Mouse (Mus musculus) common myeloid progenitor, adult 5-6 weeks (primary cell): Measurements from ENCODE around the gene Cdk4. TPM values are rescaled to one million over a fixed set of nuclear protein-coding genes. Genes with fewer than 3 reads are reported as not detected.

Source experiments
- ATAC-seq: replicated peaks from 2 replicates; pipeline ENCODE4 v1.8.0; 2016; ENCODE audit warnings: low read depth, mild to moderate bottlenecking, moderate TSS enrichment, inconsistent platforms; ENCODE audit not compliant: poor library complexity, severe bottlenecking
- total RNA-seq: library from RNA; stranded (forward); fragments of 200-1000, 187-1606 nt; gene quantifications from 2 replicates; pipeline ENCODE4 v1.2.3, GENCODE M21; 2017

Cdk4 gene
- total RNA-seq, 1 experiment from 2014 or later = 723 TPM

DNA sequence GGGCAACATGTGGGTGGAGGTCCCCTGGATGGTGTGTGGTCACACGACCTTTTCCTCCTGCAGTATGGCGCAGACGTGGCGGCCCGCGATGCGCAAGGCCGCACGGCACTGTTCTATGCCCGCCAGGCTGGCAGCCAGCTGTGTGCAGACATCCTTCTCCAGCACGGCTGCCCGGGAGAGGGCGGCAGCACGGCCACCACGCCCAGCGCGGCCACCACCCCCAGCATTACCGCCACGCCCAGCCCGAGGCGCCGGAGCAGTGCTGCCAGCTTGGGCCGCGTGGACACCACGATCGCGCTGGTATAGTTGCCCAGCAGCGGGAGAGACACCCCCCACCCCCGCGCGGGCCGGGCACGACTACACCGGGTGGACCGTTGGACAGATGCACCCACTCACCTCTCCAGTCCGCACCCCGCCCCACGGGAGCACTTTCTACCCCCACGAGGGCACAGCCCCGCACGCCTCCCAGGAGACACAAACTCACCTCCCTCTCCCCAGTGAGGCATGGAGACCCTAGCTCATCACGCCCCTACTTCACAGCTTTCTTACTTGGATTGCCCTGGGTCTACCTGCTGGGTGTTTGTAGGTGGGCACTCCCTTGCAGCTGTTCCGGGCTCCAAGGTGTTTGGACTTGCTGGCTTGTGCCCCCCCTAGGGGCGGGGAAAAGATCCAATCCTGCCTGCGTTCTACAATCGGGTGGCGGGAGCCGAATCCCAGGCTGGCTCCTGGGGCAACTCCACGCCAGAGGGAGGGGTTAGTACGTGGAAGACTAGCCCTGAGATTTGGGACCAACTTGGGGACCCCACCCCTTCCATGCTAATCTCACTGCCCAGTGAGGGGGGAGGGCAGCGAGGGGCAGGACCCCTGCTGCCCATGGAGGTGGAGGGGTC, 28.4 kb downstream of the Cdk4 start:
- no peak for ATAC-seq

DNA sequence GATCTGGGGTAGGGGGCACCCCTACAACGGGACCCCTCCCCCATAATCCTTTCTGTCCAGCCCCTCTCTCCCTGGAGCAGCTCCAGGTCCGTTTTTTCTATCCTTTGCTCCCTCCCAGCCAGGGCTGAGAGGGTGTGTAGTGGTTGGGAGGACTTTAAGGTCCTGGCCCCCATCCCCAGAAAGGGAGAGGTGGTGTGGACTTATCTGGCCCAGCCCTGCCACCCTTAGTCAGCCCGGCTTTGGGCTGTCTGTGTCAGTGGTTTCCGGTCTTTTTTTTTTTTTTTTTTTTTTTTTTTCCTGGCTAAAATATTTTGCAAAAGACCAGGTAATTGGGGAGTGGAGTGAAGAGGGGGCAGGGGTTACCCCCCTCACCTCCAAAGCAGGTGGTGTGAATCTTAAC, 29.4 kb downstream of the Cdk4 start:
- peak; percentile 59 for ATAC-seq

DNA sequence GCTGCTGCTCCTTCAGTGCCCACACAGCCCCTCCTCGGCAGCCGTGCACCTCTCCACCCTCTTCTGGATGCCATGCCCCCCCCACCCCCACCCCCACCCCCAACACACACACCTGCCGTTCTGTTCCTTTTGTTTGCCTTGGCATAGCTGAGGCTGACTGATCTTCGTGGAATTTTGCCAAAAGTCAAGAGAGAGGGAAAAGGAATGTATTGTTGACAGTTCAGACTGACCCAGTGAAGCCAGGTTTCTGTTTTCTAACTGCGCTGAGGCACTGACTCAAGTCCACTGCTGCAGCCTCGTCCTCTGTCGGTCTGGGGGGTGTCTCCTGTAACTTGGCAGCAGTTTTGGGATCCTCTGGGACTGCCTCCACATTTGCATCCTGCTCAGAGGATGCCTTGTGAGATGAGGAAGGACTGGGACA, 31.1 kb downstream of the Cdk4 start:
- ATAC-seq = no peak

DNA sequence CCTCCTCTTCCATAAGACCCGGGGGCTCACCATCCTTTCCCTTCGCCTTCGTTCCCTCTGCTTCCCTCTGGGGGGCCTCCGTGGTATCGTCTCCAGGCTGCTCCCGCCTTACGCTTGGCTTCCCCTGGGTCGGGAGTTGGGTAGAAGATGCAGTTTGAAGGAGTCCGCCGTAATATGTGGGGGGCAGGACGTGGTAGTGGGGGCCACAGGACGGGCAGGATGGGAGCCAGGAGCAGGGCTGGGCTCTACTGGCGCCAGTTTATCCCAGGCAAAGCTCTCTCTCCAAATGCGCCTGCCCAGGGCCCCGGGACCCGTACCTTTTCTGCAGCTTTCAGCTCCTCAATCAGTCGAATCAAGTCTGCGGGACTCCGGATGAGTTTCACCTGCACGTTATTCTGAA, 35.2 kb downstream of the Cdk4 start:
- no peak for ATAC-seq

DNA sequence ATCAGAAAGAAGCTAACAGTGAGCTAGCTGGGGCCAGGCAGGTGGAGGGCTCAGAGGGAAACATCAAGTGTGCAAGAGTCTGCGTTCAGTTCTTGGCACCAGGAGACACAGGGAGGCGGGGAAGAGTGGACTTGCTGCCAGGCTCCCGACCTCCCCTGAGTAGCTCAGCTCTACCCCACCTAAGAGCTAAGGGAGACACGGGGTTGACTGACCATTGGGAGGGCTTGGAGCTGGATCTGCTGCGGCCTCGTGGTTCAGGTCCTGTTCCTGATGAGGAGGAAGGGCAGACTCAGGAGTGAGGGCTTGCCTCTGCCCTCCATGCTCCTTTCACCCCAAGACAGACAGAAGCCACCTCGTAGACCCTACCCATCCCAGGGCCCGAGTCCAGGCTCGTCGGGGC, 35.9 kb downstream of the Cdk4 start:
- ATAC-seq = no peak

DNA sequence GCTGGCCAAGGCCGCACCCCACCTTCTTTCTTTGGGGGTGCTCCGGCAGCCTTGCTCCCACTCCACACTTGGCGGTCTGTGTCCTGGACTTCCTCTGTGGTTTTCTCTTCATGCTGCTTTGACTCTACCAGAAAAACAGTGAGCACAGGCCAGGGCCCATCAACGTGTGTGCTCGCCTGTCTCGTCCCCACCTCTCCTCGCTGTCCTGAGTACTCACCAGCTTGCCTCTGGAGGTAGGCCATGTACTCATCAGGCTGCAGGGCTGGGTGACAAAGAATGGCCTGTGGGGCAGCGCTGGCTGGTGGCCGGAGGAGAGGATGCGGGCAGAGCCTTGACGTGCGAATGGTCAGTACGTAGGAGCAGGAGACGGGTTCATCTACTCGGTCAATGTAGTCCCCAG, 36.5 kb downstream of the Cdk4 start:
- peak; percentile 23 for ATAC-seq

DNA sequence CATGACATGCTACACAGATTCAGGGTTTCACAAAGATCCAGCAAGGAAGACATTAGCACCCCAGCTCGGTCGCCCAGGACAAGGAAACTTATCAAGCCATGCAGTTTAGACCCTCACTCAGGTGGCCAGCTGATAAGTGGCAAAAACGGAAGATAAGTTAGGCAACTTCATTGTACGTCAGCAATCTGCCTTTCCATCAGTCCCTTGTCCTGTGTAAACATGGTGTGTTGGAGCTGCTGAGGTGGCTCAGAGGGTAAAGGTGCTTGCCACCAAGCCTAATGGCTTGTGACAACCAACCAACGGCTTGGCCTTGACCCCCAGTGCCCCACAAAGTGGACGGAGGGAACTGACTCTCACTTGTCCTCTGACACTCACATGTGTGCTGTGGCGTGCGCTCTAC, 37.1 kb downstream of the Cdk4 start:
- peak; percentile 13; the same call in 1 of the 2 replicates for ATAC-seq

DNA sequence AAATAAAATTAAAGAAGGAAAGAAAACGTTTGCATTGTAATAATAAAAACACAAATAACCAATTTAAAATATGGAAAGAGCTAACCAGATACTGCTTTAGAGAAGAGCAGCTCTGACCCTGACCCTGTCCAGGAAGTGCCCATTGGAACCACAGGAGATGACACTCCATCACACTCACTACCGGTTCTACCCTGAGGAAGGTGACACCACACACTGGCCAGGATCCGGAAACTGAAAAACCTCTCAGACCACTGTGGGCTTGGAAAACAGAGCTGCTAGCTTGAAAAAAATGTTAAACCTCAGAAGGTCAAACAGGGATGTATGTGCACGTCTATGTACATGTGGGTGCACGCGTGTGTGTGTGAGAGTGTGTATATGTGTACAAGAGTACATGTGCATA, 37.8 kb downstream of the Cdk4 start:
- peak; percentile 55 for ATAC-seq

DNA sequence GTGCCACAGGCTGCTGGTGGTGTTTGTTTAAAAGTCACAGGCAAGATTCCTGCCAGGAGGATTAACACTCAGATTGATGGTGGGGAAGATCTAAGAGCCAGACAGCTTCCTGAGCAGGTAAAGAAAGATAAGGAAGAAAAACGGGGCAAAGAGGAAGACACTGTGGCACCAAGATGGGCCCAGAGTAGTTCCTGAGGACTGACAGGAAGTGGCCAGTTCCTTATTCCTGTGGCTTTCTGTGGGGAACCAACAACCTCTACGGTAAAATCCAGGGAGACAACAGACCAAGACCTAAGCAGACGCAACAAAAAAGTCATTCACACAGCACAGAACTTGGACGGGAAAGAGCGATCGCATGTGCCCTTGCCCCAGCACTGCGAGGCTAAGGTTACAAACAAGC, 40.3 kb downstream of the Cdk4 start:
- ATAC-seq = peak; percentile 63

DNA sequence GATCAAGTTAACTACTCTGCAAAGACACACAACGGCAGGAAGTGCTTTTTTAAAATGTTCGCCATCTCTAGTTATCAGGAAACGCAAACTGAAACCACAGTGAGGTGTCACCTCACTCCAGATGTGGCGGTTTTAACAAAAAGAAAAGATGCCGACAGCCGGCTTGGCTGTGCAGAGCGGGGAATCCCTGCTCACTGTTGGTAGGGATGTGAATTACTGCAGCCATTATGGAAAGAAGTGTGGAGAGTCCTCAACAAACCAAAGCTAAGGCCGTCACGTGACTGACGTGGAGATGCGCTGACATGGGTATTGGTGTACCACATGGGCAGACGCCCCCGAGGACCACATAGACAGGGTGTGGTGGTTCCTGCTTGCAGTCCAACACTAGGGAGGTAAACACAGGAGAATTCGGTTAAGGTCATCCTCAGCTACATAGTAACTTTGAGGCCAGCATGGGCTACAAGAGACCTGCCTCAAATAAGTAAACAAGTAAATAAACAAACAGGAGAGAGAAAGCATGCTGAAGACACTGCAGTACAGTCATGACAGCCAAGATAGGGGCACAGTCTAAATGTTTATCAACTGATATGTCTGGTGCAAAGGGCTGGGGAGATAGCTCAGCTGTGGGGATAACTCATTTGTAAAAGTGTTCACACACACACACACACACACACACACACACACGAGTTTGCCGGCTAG, 44.4 kb downstream of the Cdk4 start:
- ATAC-seq = peak; percentile 24

DNA sequence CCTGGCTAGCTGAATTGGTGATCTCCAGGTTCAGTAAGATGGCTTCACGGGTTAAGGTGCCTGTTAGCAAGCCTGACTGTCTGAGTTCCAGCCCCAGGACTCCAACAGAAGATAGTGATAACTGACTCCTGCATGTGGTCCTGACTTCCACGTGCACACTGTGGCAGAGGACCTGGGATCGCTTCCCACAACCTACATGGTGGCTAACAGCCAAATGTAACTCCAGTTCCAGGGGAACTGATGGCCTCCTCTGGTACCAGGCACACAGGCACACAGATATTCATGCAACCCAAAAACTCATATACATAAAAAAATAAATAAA, 44.9 kb downstream of the Cdk4 start:
- no peak for ATAC-seq

DNA sequence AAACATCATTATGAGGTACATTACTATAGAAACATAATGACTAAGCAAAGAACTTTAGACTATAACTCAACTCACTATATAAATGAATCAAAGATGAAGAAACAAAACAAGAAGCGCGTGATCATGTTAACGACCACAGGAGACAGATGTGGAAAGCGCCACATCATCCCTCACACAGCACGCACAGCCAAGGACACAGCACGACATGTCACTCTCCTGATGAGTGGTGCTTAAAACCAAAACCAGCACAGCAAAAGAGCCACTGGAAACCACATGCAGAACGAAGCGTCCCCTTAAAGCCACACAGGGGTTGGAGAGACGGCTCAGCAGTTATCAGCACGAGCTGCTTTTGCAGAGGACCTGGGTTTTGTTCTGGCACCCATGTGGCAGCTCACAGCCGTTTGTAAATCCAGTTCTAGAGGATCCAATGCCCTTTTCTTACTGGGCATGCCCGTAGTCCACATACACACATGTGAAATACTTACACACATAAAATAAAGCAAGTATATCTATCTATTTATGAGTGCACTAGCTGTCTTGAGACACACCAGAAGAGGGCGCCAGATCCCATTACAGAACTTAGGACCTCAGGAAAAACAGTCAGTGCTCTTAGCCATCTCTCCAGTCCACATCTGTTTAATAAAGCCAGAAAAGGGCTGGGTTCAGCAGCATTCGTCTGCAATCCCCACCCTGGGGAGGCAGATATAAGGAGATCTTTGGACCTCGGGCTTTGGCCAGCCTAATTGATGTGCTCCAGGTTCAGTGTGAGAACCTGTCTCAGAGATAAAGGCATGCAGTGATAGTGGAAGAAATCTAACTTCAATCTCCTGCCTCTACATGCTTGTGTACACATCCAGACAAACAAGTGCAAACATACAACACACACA, 47.9 kb downstream of the Cdk4 start:
- peak; percentile 74 for ATAC-seq

DNA sequence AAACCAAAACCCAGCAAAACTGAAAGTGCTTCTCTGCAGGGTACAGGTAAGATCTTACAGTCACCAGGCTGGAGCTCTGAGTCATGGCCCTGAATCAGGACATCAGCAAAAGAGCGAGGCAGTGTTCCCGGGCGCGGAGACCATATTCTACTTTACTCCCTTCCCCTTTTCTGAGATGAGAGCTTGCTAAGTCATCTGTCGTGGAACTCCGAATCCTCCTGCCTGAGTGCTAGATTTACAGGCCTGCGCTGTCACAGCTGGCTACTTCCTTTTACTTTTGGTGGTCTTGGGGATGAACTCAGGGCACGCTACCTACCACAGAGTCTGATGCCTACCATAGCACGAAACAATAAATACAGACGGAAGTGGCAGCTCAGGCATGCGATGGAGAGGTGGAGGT, 51.1 kb downstream of the Cdk4 start:
- peak; percentile 48 for ATAC-seq

DNA sequence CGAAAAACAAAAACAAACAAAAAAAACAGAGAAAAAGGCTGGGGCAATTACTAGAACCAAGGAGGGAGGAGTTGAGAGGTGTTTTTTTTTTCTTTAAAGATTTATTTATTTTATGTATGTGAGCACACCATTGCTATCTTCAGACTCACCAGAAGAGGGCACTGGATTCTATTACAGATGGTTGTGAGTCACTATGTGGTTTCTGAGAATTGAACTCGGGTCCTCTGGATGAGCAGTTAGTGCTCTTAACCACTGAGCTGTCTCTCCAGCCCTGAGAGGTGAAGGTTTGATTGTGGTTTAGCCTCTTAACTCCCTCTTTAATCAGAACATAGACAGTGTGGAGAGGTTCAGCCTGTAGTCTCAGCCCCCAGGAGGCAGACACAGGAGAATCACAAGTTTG, 51.7 kb downstream of the Cdk4 start:
- ATAC-seq = no peak

Other genes starting within 250 kb of the Cdk4 start
- gene Atp23, start 162.2 kb upstream of the Cdk4 start, total RNA-seq = 8.4 and 11.3 TPM in 2 replicates
- 33.9 and 42.8 TPM in 2 replicates for gene Ctdsp2, start 84.8 kb upstream of the Cdk4 start, total RNA-seq
- not detected in 2 replicates for gene Avil, start 62.8 kb upstream of the Cdk4 start, total RNA-seq
- gene Tsfm, start 32.7 kb upstream of the Cdk4 start, total RNA-seq = 40.2 and 42.3 TPM in 2 replicates
- gene Mettl1, start 22.1 kb upstream of the Cdk4 start, total RNA-seq = 27.4 and 28.0 TPM in 2 replicates
- not detected in 2 replicates for gene Eef1akmt3, start 22.0 kb upstream of the Cdk4 start, total RNA-seq
- gene Cyp27b1, start 15.3 kb upstream of the Cdk4 start, total RNA-seq = 0.14 TPM in 1 of 2 replicates, not detected in the other
- 0.23 TPM in 1 of 2 replicates, not detected in the other for gene March9, start 3.4 kb upstream of the Cdk4 start, total RNA-seq
- gene Tspan31, start 6.7 kb downstream of the Cdk4 start, total RNA-seq = 49.9 and 62.2 TPM in 2 replicates
- gene Agap2, start 11.8 kb downstream of the Cdk4 start, total RNA-seq = 40.8 and 56.1 TPM in 2 replicates
- 159 TPM in 2 replicates for gene Os9, start 57.6 kb downstream of the Cdk4 start, total RNA-seq
- 56.5 TPM in 2 replicates for gene B4galnt1, start 101.7 kb downstream of the Cdk4 start, total RNA-seq
- 0.78 and 1.0 TPM in 2 replicates for gene Slc26a10, start 117.1 kb downstream of the Cdk4 start, total RNA-seq
- 9.7 and 16.4 TPM in 2 replicates for gene Arhgef25, start 126.5 kb downstream of the Cdk4 start, total RNA-seq
- gene Dtx3, start 132.2 kb downstream of the Cdk4 start, total RNA-seq = 29.7 and 36.7 TPM in 2 replicates
- gene Pip4k2c, start 148.1 kb downstream of the Cdk4 start, total RNA-seq = 15.7 and 18.7 TPM in 2 replicates
- 0.23 and 0.34 TPM in 2 replicates for gene Kif5a, start 199.8 kb downstream of the Cdk4 start, total RNA-seq
- 88.5 and 108 TPM in 2 replicates for gene Dctn2, start 202.8 kb downstream of the Cdk4 start, total RNA-seq
- gene Mbd6, start 225.5 kb downstream of the Cdk4 start, total RNA-seq = 5.2 and 8.7 TPM in 2 replicates
- gene Mars, start 248.3 kb downstream of the Cdk4 start, total RNA-seq = 181 and 187 TPM in 2 replicates